Mouse (Mus musculus) forebrain, embryonic 11.5 days (tissue): ENCODE data around the gene Frmd4a. TPM values are rescaled to one million over a fixed set of nuclear protein-coding genes. Genes with fewer than 3 reads are reported as not detected.
A peak's percentile ranks its signal among the peaks of the same experiment; 100 is the strongest.

ENCODE experiments used
- ATAC-seq: fragments of 200-750 bp; cut with Nextera tagmentation; replicated peaks from 2 replicates; pipeline ENCODE4 v1.8.0; 2017; ENCODE audit warnings: moderate TSS enrichment; ENCODE audit not compliant: low FRiP score
- DNase-seq: peaks from one replicate; pipeline ENCODE4 v3.0.0-alpha.2; 2017; ENCODE audit warnings: low spot score
- H3K27ac ChIP-seq: fragments of 300-500 bp; sonication (generic); 2 replicates; pipeline ENCODE4 v1.5.1; 2014; ENCODE audit warnings: low read depth, low read length
- H3K27me3 ChIP-seq: fragments of 300-500 bp; sonication (generic); 2 replicates; pipeline ENCODE4 v1.6.1; 2014; ENCODE audit warnings: mild to moderate bottlenecking, low read length, mixed read lengths; ENCODE audit not compliant: control insufficient read depth, insufficient read depth
- H3K36me3 ChIP-seq: fragments of 300-500 bp; sonication (generic); 2 replicates; pipeline ENCODE4 v1.6.1; 2014; ENCODE audit warnings: mild to moderate bottlenecking, low read length, moderate library complexity, mixed read lengths; ENCODE audit not compliant: control insufficient read depth, insufficient read depth
- H3K4me1 ChIP-seq: fragments of 300-500 bp; sonication (generic); replicated peaks from 2 replicates; pipeline ENCODE4 v1.6.1; 2014; ENCODE audit warnings: low read length, mixed read lengths; ENCODE audit not compliant: control insufficient read depth, insufficient read depth
- H3K4me2 ChIP-seq: fragments of 300-500 bp; sonication (generic); 2 replicates; pipeline ENCODE4 v1.6.1; 2014; ENCODE audit warnings: low read depth, mild to moderate bottlenecking, low read length, moderate library complexity, mixed read lengths; ENCODE audit not compliant: severe bottlenecking
- H3K4me3 ChIP-seq: fragments of 300-500 bp; sonication (generic); 2 replicates; pipeline ENCODE4 v1.5.1; 2014; ENCODE audit warnings: low read depth, low read length
- H3K9ac ChIP-seq: fragments of 300-500 bp; sonication (generic); 2 replicates; pipeline ENCODE4 v1.6.1; 2014; ENCODE audit warnings: low read length
- H3K9me3 ChIP-seq: fragments of 300-500 bp; sonication (generic); 2 replicates; pipeline ENCODE4 v1.6.1; 2016; ENCODE audit warnings: low read length, mixed read lengths; ENCODE audit not compliant: control insufficient read depth
- WGBS: fragments of 180-500 bp; shearing (Covaris S2); extraction: QIAGEN DNeasy Blood & Tissue Kit; methylation state at CpG from one replicate; pipeline ENCODE4 v1.1.7; 2014; 5-methylcytosine and 5-hydroxymethylcytosine counted together
- polyA plus RNA-seq: library from polyadenylated mRNA; unstranded; fragments of >200 nt; fragmentation: Nextera tagmentation; extraction: Ambion mirVana; gene quantifications from 2 replicates; pipeline ENCODE4 v1.2.1, GENCODE M21; 2014

The Frmd4a gene
- 44.0 and 50.3 TPM in 2 replicates for polyA plus RNA-seq

- Histone ChIP-seq H3K36me3 (no peaks in the 10 kb centered on the region), H3K27ac (no peak within 1 kb of the TSS), H3K9ac (no peak within 1 kb of the TSS), H3K9me3 (no peaks in the 10 kb centered on the region), H3K4me2 (no peak within 1 kb of the TSS), H3K27me3 (no peaks in the 10 kb centered on the region), H3K4me1 (peaks cover 4% of the 10 kb centered on the region), H3K4me3 (no peak within 1 kb of the TSS)
- WGBS = 70% methylated on average over 8 of the region's 8 CpGs
- DNase-seq = no peak
- ATAC-seq = no peak
Measured at GRCm38 (mm10) chr2:4017528-4018288, at the start of gene Frmd4a. Gene Frmd4a (plus strand): TSS chr2:4017717.

GRCm38 (mm10) chr2:3988876-3989275 lies 28.6 kb upstream of the Frmd4a start:
- 84% methylated on average over 7 of the region's 7 CpGs for WGBS
- Histone ChIP-seq H3K9ac (no peak overlapping the region), H3K4me3 (no peak overlapping the region), H3K4me1 (no peaks in the 10 kb centered on the region), H3K27me3 (no peaks in the 10 kb centered on the region), H3K27ac (no peak overlapping the region), H3K9me3 (no peaks in the 10 kb centered on the region), H3K36me3 (no peaks in the 10 kb centered on the region), H3K4me2 (no peak overlapping the region)
- ATAC-seq (no peak), DNase-seq (no peak)

GRCm38 (mm10) chr2:3990431-3990830 lies 27.1 kb upstream of the Frmd4a start:
- no peak overlapping the region for H3K4me3 ChIP-seq
- WGBS = 81% methylated on average over 1 of the region's 1 CpGs

GRCm38 (mm10) chr2:4018431-4018876 lies 937 bp downstream of the Frmd4a start:
- Histone ChIP-seq H3K4me1 (peaks cover 4% of the 10 kb centered on the region), H3K4me2 (no peak overlapping the region), H3K27ac (no peak overlapping the region), H3K36me3 (no peaks in the 10 kb centered on the region), H3K9ac (no peak overlapping the region), H3K9me3 (no peaks in the 10 kb centered on the region), H3K4me3 (no peak overlapping the region), H3K27me3 (no peaks in the 10 kb centered on the region)
- DNase-seq = peak; percentile 51
- peak; percentile 53; the same call in 1 of the 2 replicates for ATAC-seq
- WGBS = 48% methylated on average over 11 of the region's 11 CpGs

More at GRCm38 (mm10) chr2:3990431-3990830, 27.1 kb upstream of the Frmd4a start:
- H3K4me2 ChIP-seq = no peak overlapping the region
- H3K36me3 ChIP-seq = no peaks in the 10 kb centered on the region
- no peak overlapping the region for H3K27ac ChIP-seq
- H3K9me3 ChIP-seq = no peaks in the 10 kb centered on the region
- ATAC-seq = no peak
- no peaks in the 10 kb centered on the region for H3K27me3 ChIP-seq
- no peaks in the 10 kb centered on the region for H3K4me1 ChIP-seq
- H3K9ac ChIP-seq = no peak overlapping the region
- no peak for DNase-seq

- ATAC-seq (no peak), DNase-seq (no peak)
- no peaks in the 10 kb centered on the region for H3K27me3 ChIP-seq
- H3K4me2 ChIP-seq = no peak overlapping the region
- H3K4me1 ChIP-seq = peaks cover 4% of the 10 kb centered on the region
- H3K4me3 ChIP-seq = no peak overlapping the region
- H3K27ac ChIP-seq = no peak overlapping the region
- no peaks in the 10 kb centered on the region for H3K9me3 ChIP-seq
- H3K9ac ChIP-seq = no peak overlapping the region
- 75% methylated on average over 4 of the region's 4 CpGs for WGBS
- H3K36me3 ChIP-seq = no peaks in the 10 kb centered on the region
Measured at GRCm38 (mm10) chr2:4018909-4019308, 1.4 kb downstream of the Frmd4a start.

- H3K4me1 ChIP-seq = no peaks in the 10 kb centered on the region
- no peak overlapping the region for H3K4me3 ChIP-seq
- no peaks in the 10 kb centered on the region for H3K9me3 ChIP-seq
- H3K4me2 ChIP-seq = no peak overlapping the region
- H3K36me3 ChIP-seq = no peaks in the 10 kb centered on the region
- no peak overlapping the region for H3K27ac ChIP-seq
- DNase-seq (no peak), ATAC-seq (no peak)
- H3K27me3 ChIP-seq = no peaks in the 10 kb centered on the region
- no peak overlapping the region for H3K9ac ChIP-seq
- WGBS = 93% methylated on average over 7 of the region's 7 CpGs
Measured at GRCm38 (mm10) chr2:4024927-4025326, 7.4 kb downstream of the Frmd4a start.

GRCm38 (mm10) chr2:4029031-4029747 lies 11.7 kb downstream of the Frmd4a start:
- DNase-seq = no peak
- H3K27ac ChIP-seq = no peak overlapping the region
- no peak for ATAC-seq
- H3K4me2 ChIP-seq = no peak overlapping the region
- no peaks in the 10 kb centered on the region for H3K4me1 ChIP-seq
- H3K27me3 ChIP-seq = no peaks in the 10 kb centered on the region
- H3K4me3 ChIP-seq = no peak overlapping the region
- no peaks in the 10 kb centered on the region for H3K9me3 ChIP-seq
- no peaks in the 10 kb centered on the region for H3K36me3 ChIP-seq
- WGBS = 84% methylated on average over 4 of the region's 4 CpGs
- no peak overlapping the region for H3K9ac ChIP-seq

- WGBS = 89% methylated on average over 4 of the region's 4 CpGs
- no peak overlapping the region for H3K4me2 ChIP-seq
- H3K36me3 ChIP-seq = no peaks in the 10 kb centered on the region
- ATAC-seq (no peak), DNase-seq (no peak)
- no peaks in the 10 kb centered on the region for H3K9me3 ChIP-seq
- no peak overlapping the region for H3K9ac ChIP-seq
- no peak overlapping the region for H3K27ac ChIP-seq
- no peak overlapping the region for H3K4me3 ChIP-seq
- H3K4me1 ChIP-seq = no peaks in the 10 kb centered on the region
- no peaks in the 10 kb centered on the region for H3K27me3 ChIP-seq
Measured at GRCm38 (mm10) chr2:4036153-4036589, 18.7 kb downstream of the Frmd4a start.
